28 mouse cellular contexts compared by ENCODE assay signal in the genomic region with DNA sequence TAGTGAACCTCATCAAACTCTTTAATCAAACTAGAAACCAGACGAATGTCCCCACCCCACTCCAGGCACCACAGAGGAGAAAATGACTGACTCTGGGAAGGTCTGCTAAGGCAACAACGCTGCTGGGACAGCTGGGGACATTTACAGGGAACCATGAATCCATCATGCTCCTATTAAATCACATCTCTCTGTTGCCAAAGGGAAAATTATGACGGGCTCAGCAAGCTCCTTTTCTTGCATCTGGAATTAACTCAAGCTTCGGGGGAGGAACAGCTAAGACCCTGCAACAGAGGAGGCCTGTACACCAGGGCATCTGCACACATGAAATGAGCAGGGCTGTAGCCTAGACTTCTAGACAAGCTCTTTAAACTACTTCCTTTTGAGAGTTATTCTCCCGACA.
A peak's percentile ranks its signal among the peaks of the same experiment; 100 is the strongest.
DNase-seq lines count a peak whose midpoint lies in the region; ATAC-seq and TF ChIP-seq lines count a peak whose summit lies in the region.
"Had no signal": no experiment of that assay in that cellular context is flagged by ENCODE, and none has a peak within 500 bp of the region (broad histone marks: within the 10 kb centered on the region; RNA-seq: fewer than 3 reads in every experiment).

No protein-coding gene starts in this region.

- H3K4me3 ChIP-seq in forebrain, postnatal 0 days (ENCODE audit: low read depth, low read length) = no peak overlapping the region
- H3K4me3 ChIP-seq in forebrain, embryonic 14.5 days (ENCODE audit: low read depth, low read length) = no peak overlapping the region
- H3K4me3 ChIP-seq in lung, embryonic 14.5 days (ENCODE audit: low read depth, low read length) = no peak overlapping the region
- H3K4me3 ChIP-seq in embryonic facial prominence, embryonic 14.5 days (ENCODE audit: low read depth, low read length) = no peak overlapping the region
- no peak overlapping the region for H3K4me3 ChIP-seq in limb, embryonic 14.5 days (replicated peaks; ENCODE audit: low read length)
- H3K4me3 ChIP-seq: forebrain, embryonic 15.5 days; heart, embryonic 15.5 days; limb, embryonic 12.5 days; megakaryocyte, embryonic 14.5 days had no signal

- 62% methylated on average over 5 of the region's 5 CpGs for WGBS in forebrain, postnatal 0 days
- 70% methylated on average over 5 of the region's 5 CpGs for WGBS in forebrain, embryonic 14.5 days
- WGBS in lung, embryonic 14.5 days = 49% methylated on average over 5 of the region's 5 CpGs
- 26% methylated on average over 5 of the region's 5 CpGs for WGBS in embryonic facial prominence, embryonic 14.5 days
- WGBS in limb, embryonic 14.5 days = 6% methylated on average over 5 of the region's 5 CpGs

- H3K27me3 ChIP-seq in forebrain, postnatal 0 days (ENCODE audit: insufficient read depth, low read length) = no peaks in the 10 kb centered on the region
- no peaks in the 10 kb centered on the region for H3K27me3 ChIP-seq in forebrain, embryonic 14.5 days (replicated peaks; ENCODE audit: control insufficient read depth, insufficient read depth, low read length)
- H3K27me3 ChIP-seq in lung, embryonic 14.5 days (ENCODE audit: insufficient read depth, low read length) = no peaks in the 10 kb centered on the region
- H3K27me3 ChIP-seq in embryonic facial prominence, embryonic 14.5 days (replicated peaks; ENCODE audit: control insufficient read depth, insufficient read depth, low read length) = no peaks in the 10 kb centered on the region
- no peaks in the 10 kb centered on the region for H3K27me3 ChIP-seq in limb, embryonic 14.5 days (ENCODE audit: control insufficient read depth, insufficient read depth, low read length)
- H3K27me3 ChIP-seq: forebrain, embryonic 15.5 days; heart, embryonic 15.5 days; limb, embryonic 12.5 days; megakaryocyte, embryonic 14.5 days; Patski had no signal

- TF ChIP-seq POLR2A in limb, embryonic 14.5 days (IDR thresholded peaks at IDR 0.05; ENCODE audit: borderline replicate concordance, extremely low read depth, insufficient read depth, insufficient read length) = no peak

- intact Hi-C loops in gastrocnemius, postnatal 14 days (cut with DNase I; ENCODE audit: low total_unique reads) = no loop called here

- H3K27ac ChIP-seq in forebrain, postnatal 0 days (ENCODE audit: low read depth, low read length) = no peak overlapping the region
- H3K27ac ChIP-seq in forebrain, embryonic 14.5 days (ENCODE audit: low read depth, low read length) = no peak overlapping the region
- H3K27ac ChIP-seq in lung, embryonic 14.5 days (ENCODE audit: low read depth) = no peak overlapping the region
- H3K27ac ChIP-seq in embryonic facial prominence, embryonic 14.5 days (replicated peaks; ENCODE audit: low read depth, low read length) = no peak overlapping the region
- H3K27ac ChIP-seq in limb, embryonic 14.5 days (replicated peaks; ENCODE audit: low read depth, low read length) = no peak overlapping the region
- H3K27ac ChIP-seq: forebrain, embryonic 15.5 days; heart, embryonic 15.5 days; limb, embryonic 12.5 days; stomach, postnatal 0 days had no signal

- H3K9me3 ChIP-seq in forebrain, postnatal 0 days (ENCODE audit: low read length) = no peaks in the 10 kb centered on the region
- no peaks in the 10 kb centered on the region for H3K9me3 ChIP-seq in forebrain, embryonic 14.5 days (replicated peaks; ENCODE audit: control insufficient read depth, low read length)
- H3K9me3 ChIP-seq in lung, embryonic 14.5 days (ENCODE audit: low read depth, low read length) = no peaks in the 10 kb centered on the region
- H3K9me3 ChIP-seq in embryonic facial prominence, embryonic 14.5 days (ENCODE audit: control insufficient read depth, low read length) = no peaks in the 10 kb centered on the region
- no peaks in the 10 kb centered on the region for H3K9me3 ChIP-seq in limb, embryonic 14.5 days (ENCODE audit: control insufficient read depth, low read length)
- H3K9me3 ChIP-seq: forebrain, embryonic 15.5 days; heart, embryonic 15.5 days; limb, embryonic 12.5 days; megakaryocyte, embryonic 14.5 days had no signal

- DNase-seq in forebrain, postnatal 0 days = no peak
- no peak for DNase-seq in forebrain, embryonic 14.5 days (ENCODE audit: low spot score)
- DNase-seq in lung, embryonic 14.5 days = peak; percentile 26
- DNase-seq in lung, adult 18-20 months = no peak
- DNase-seq in embryonic facial prominence, embryonic 14.5 days (ENCODE audit: low spot score) = peak; percentile 51
- DNase-seq in limb, embryonic 14.5 days (ENCODE audit: low spot score) = peak; percentile 13
- DNase-seq in gastrocnemius, postnatal 14 days = no peak
- no peak for DNase-seq in spleen, adult 12 weeks (ENCODE audit: low spot score)
- DNase-seq: adrenal gland, postnatal 14 days; cerebellum, adult 11 months; cerebellum, adult 9-10 months; gastrocnemius, postnatal 10 days; layer of hippocampus, adult 9-11 months; lung, postnatal 4 days; midbrain, embryonic 14.5 days; right cerebral cortex, postnatal 25 days; spleen, adult 18-20 months; thymus, adult 18-20 months; thymus, postnatal 25 days had no signal

- H3K4me2 ChIP-seq in forebrain, postnatal 0 days (ENCODE audit: low read depth) = no peak overlapping the region
- H3K4me2 ChIP-seq in forebrain, embryonic 14.5 days (ENCODE audit: low read length) = no peak overlapping the region
- no peak overlapping the region for H3K4me2 ChIP-seq in lung, embryonic 14.5 days
- no peak overlapping the region for H3K4me2 ChIP-seq in embryonic facial prominence, embryonic 14.5 days (ENCODE audit: low read depth, low read length)
- H3K4me2 ChIP-seq in limb, embryonic 14.5 days (replicated peaks; ENCODE audit: low read depth, low read length, severe bottlenecking) = no peak overlapping the region
- H3K4me2 ChIP-seq: forebrain, embryonic 15.5 days; heart, embryonic 15.5 days; limb, embryonic 12.5 days; liver, embryonic 11.5 days had no signal

- H3K36me3 ChIP-seq in forebrain, postnatal 0 days (ENCODE audit: insufficient read depth) = no peaks in the 10 kb centered on the region
- no peaks in the 10 kb centered on the region for H3K36me3 ChIP-seq in forebrain, embryonic 14.5 days (ENCODE audit: control insufficient read depth, insufficient read depth, low read length)
- H3K36me3 ChIP-seq in lung, embryonic 14.5 days (ENCODE audit: insufficient read depth) = no peaks in the 10 kb centered on the region
- H3K36me3 ChIP-seq in embryonic facial prominence, embryonic 14.5 days (ENCODE audit: control insufficient read depth, insufficient read depth, low read length) = no peaks in the 10 kb centered on the region
- no peaks in the 10 kb centered on the region for H3K36me3 ChIP-seq in limb, embryonic 14.5 days (ENCODE audit: control insufficient read depth, insufficient read depth, low read length)
- H3K36me3 ChIP-seq: forebrain, embryonic 15.5 days; heart, embryonic 15.5 days; limb, embryonic 12.5 days had no signal

- no peak overlapping the region for H3K9ac ChIP-seq in forebrain, postnatal 0 days
- no peak overlapping the region for H3K9ac ChIP-seq in forebrain, embryonic 14.5 days (ENCODE audit: low read length)
- H3K9ac ChIP-seq in lung, embryonic 14.5 days = no peak overlapping the region
- H3K9ac ChIP-seq in embryonic facial prominence, embryonic 14.5 days (ENCODE audit: low read depth, low read length) = no peak overlapping the region
- no peak overlapping the region for H3K9ac ChIP-seq in limb, embryonic 14.5 days (ENCODE audit: low read depth, low read length, severe bottlenecking)
- H3K9ac ChIP-seq: forebrain, embryonic 15.5 days; heart, embryonic 15.5 days; limb, embryonic 12.5 days had no signal

- TF ChIP-seq CTCF in forebrain, postnatal 0 days (IDR thresholded peaks at IDR 0.05; ENCODE audit: low read depth) = no peak
- TF ChIP-seq CTCF in lung, embryonic 14.5 days (IDR thresholded peaks at IDR 0.05; ENCODE audit: low read depth) = no peak

- peak; percentile 29 for ATAC-seq in forebrain, postnatal 0 days
- no peak for ATAC-seq in forebrain, embryonic 14.5 days
- no peak for ATAC-seq in lung, embryonic 14.5 days (ENCODE audit: insufficient read depth)
- no peak for ATAC-seq in embryonic facial prominence, embryonic 14.5 days (ENCODE audit: low read depth)
- ATAC-seq in limb, embryonic 14.5 days (ENCODE audit: low FRiP score, low read depth) = no peak
- ATAC-seq: forebrain, embryonic 15.5 days; hindbrain, embryonic 16.5 days; lung, postnatal 0 days; Patski had no signal

- no peaks in the 10 kb centered on the region for H3K4me1 ChIP-seq in forebrain, postnatal 0 days (ENCODE audit: insufficient read depth)
- no peaks in the 10 kb centered on the region for H3K4me1 ChIP-seq in forebrain, embryonic 14.5 days (ENCODE audit: control insufficient read depth, insufficient read depth, low read length)
- 0 out of 2 replicates have a peak, but pooled peaks cover 4% of the 10 kb centered on the region for H3K4me1 ChIP-seq in lung, embryonic 14.5 days (ENCODE audit: insufficient read depth)
- H3K4me1 ChIP-seq in embryonic facial prominence, embryonic 14.5 days (ENCODE audit: control insufficient read depth, insufficient read depth, low read length) = 0 out of 2 replicates have a peak, but pooled peaks cover 5% of the 10 kb centered on the region
- 0 out of 2 replicates have a peak, but pooled peaks cover 3% of the 10 kb centered on the region for H3K4me1 ChIP-seq in limb, embryonic 14.5 days (ENCODE audit: control insufficient read depth, insufficient read depth, low read length)
- H3K4me1 ChIP-seq: forebrain, embryonic 15.5 days; megakaryocyte, embryonic 14.5 days had no signal

Comparison
In these comparisons a context has a peak if more than half of its experiments do, and no peak if none do; other contexts are left out.
1. DNase-seq: peak in lung, embryonic 14.5 days (single experiment), embryonic facial prominence, embryonic 14.5 days (single experiment) and limb, embryonic 14.5 days (single experiment); none in forebrain, postnatal 0 days (single experiment), forebrain, embryonic 14.5 days (single experiment), lung, adult 18-20 months (0 of 2), gastrocnemius, postnatal 14 days (single experiment) and spleen, adult 12 weeks (single experiment).